Mouse (Mus musculus): ENCODE measurements around the gene Tubd1. TPM values are rescaled to one million over a fixed set of nuclear protein-coding genes. Genes with fewer than 3 reads are reported as not detected.

Gene Tubd1
- total RNA-seq, 2 experiments from 2014 or later, result 5.3 to 6.8 TPM

Small RNAs within 50 kb of the gene (microRNA-seq; reads per million reads assigned to microRNA genes)
- gene Mir21a, result 514 to 1,068 reads per million in 2 experiments

Other genes with a start within 250 kb of the Tubd1 start
- 10 to 100 TPM; 56.0 to 64.6 TPM for gene Med13, start 187.4 kb upstream of the Tubd1 start, total RNA-seq (2021)
- gene Rnft1, start 60.3 kb upstream of the Tubd1 start, total RNA-seq (2021), result 10 to 100 TPM; 29.4 to 31.4 TPM
- 10 to 100 TPM; 34.1 to 38.1 TPM for gene Rps6kb1, start 186 bp upstream of the Tubd1 start, total RNA-seq (2021)
- gene Vmp1, start 138.8 kb downstream of the Tubd1 start, total RNA-seq (2021), result 100 to 1,000 TPM; 165 to 175 TPM
- gene Ptrh2, start 139.0 kb downstream of the Tubd1 start, total RNA-seq (2021), result 1 to 10 TPM; 8.3 to 8.5 TPM
- 100 to 1,000 TPM; 525 to 539 TPM for gene Cltc, start 212.6 kb downstream of the Tubd1 start, total RNA-seq (2021)